Mouse (Mus musculus) kidney, postnatal 0 days (tissue): Measurements from ENCODE around the gene Capn8. TPM values are rescaled to one million over a fixed set of nuclear protein-coding genes. Genes with fewer than 3 reads are reported as not detected.

ENCODE experiments used
- ATAC-seq: fragments of 200-750 bp; cut with Nextera tagmentation; replicated peaks from 2 replicates; pipeline ENCODE4 v1.8.0; 2017; ENCODE audit warnings: low read depth, moderate number of reproducible peaks, moderate TSS enrichment, moderate library complexity; ENCODE audit not compliant: low FRiP score
- DNase-seq: peaks from one replicate; pipeline ENCODE4 v3.0.0-alpha.2; 2016; ENCODE audit warnings: low spot score
- H3K27ac ChIP-seq: fragments of 300-500 bp; sonication (generic); 2 replicates; pipeline ENCODE4 v1.5.1; 2014; ENCODE audit warnings: mild to moderate bottlenecking
- H3K27me3 ChIP-seq: fragments of 300-500 bp; sonication (generic); 2 replicates; pipeline ENCODE4 v1.6.1; 2014; ENCODE audit warnings: low read length, mixed read lengths; ENCODE audit not compliant: insufficient read depth
- H3K36me3 ChIP-seq: fragments of 300-500 bp; sonication (generic); 2 replicates; pipeline ENCODE4 v1.6.1; 2014; ENCODE audit warnings: low read length, mixed read lengths; ENCODE audit not compliant: insufficient read depth
- H3K4me1 ChIP-seq: fragments of 300-500 bp; sonication (generic); replicated peaks from 2 replicates; pipeline ENCODE4 v1.6.1; 2014; ENCODE audit warnings: antibody characterized with exemption, low read length, mixed read lengths; ENCODE audit not compliant: insufficient read depth
- H3K4me2 ChIP-seq: fragments of 300-500 bp; sonication (generic); 2 replicates; pipeline ENCODE4 v1.6.1; 2014; ENCODE audit warnings: mild to moderate bottlenecking, low read length, moderate library complexity, mixed read lengths
- H3K4me3 ChIP-seq: fragments of 300-500 bp; sonication (generic); replicated peaks from 2 replicates; pipeline ENCODE4 v1.5.1; 2014; ENCODE audit warnings: low read depth, low read length
- H3K9ac ChIP-seq: fragments of 300-500 bp; sonication (generic); 2 replicates; pipeline ENCODE4 v1.6.1; 2014; ENCODE audit warnings: low read depth, low read length
- H3K9me3 ChIP-seq: fragments of 300-500 bp; sonication (generic); replicated peaks from 2 replicates; pipeline ENCODE4 v1.6.1; 2016; ENCODE audit warnings: low read length, inconsistent platforms, mixed read lengths
- CTCF ChIP-seq: IDR thresholded peaks from 2 replicates; pipeline ENCODE4 v1.5.1; 2016; ENCODE audit warnings: antibody characterized with exemption, low read depth, mild to moderate bottlenecking, moderate library complexity
- WGBS: fragments of 180-500 bp; shearing (Covaris S2); extraction: QIAGEN DNeasy Blood & Tissue Kit; methylation state at CpG from one replicate; pipeline ENCODE4 v1.1.7; 2014; 5-methylcytosine and 5-hydroxymethylcytosine counted together
- polyA plus RNA-seq: library from polyadenylated mRNA; unstranded; fragments of >200 nt; fragmentation: Nextera tagmentation; extraction: Ambion mirVana; gene quantifications from 2 replicates; pipeline ENCODE4 v1.2.1, GENCODE M21; 2015

Capn8 gene
- polyA plus RNA-seq, 1 experiment from 2014 or later, result 0.11 TPM

GRCm38 (mm10) chr1:182605330-182606150 is 40.7 kb downstream of the Capn8 start:
- H3K4me1 ChIP-seq, result no peaks in the 10 kb centered on the region
- no peaks in the 10 kb centered on the region for H3K27me3 ChIP-seq
- ATAC-seq (no peak), DNase-seq (peak; percentile 11)
- no peaks in the 10 kb centered on the region for H3K36me3 ChIP-seq
- no peak overlapping the region for H3K27ac ChIP-seq
- no peaks in the 10 kb centered on the region for H3K9me3 ChIP-seq
- no peak overlapping the region for H3K4me3 ChIP-seq
- H3K4me2 ChIP-seq, result no peak overlapping the region
- no peak overlapping the region for H3K9ac ChIP-seq
- peak; percentile 41; the same call in 1 of the 2 replicates for TF ChIP-seq CTCF
- 74% methylated on average over 17 of the region's 17 CpGs for WGBS

GRCm38 (mm10) chr1:182609701-182610335 is 45.0 kb downstream of the Capn8 start:
- H3K27me3 ChIP-seq, result no peaks in the 10 kb centered on the region
- no peak for TF ChIP-seq CTCF
- H3K4me3 ChIP-seq, result no peak overlapping the region
- no peaks in the 10 kb centered on the region for H3K9me3 ChIP-seq
- H3K4me1 ChIP-seq, result no peaks in the 10 kb centered on the region
- no peak for ATAC-seq
- DNase-seq, result no peak
- no peak overlapping the region for H3K27ac ChIP-seq
- no peak overlapping the region for H3K4me2 ChIP-seq
- WGBS, result 38% methylated on average over 4 of the region's 4 CpGs
- H3K9ac ChIP-seq, result no peak overlapping the region
- H3K36me3 ChIP-seq, result no peaks in the 10 kb centered on the region

- WGBS, result 65% methylated on average over 1 of the region's 1 CpGs
- no peak overlapping the region for H3K4me2 ChIP-seq
- H3K4me3 ChIP-seq, result no peak overlapping the region
- no peak for DNase-seq
- TF ChIP-seq CTCF, result peak; percentile 40; the same call in 1 of the 2 replicates
- no peaks in the 10 kb centered on the region for H3K36me3 ChIP-seq
- no peaks in the 10 kb centered on the region for H3K9me3 ChIP-seq
- H3K4me1 ChIP-seq, result no peaks in the 10 kb centered on the region
- H3K27me3 ChIP-seq, result no peaks in the 10 kb centered on the region
- no peak overlapping the region for H3K27ac ChIP-seq
- no peak for ATAC-seq
- no peak overlapping the region for H3K9ac ChIP-seq
These were observed 50.7 kb downstream of the Capn8 start for GRCm38 (mm10) chr1:182615465-182615864.

- Histone ChIP-seq H3K36me3 (no peaks in the 10 kb centered on the region), H3K4me3 (no peak overlapping the region), H3K27me3 (no peaks in the 10 kb centered on the region), H3K9ac (no peak overlapping the region), H3K4me1 (no peaks in the 10 kb centered on the region), H3K4me2 (no peak overlapping the region), H3K9me3 (no peaks in the 10 kb centered on the region), H3K27ac (no peak overlapping the region)
- TF ChIP-seq CTCF, result no peak
- 66% methylated on average over 16 of the region's 16 CpGs for WGBS
- ATAC-seq, result peak; percentile 47; the same call in 1 of the 2 replicates
- DNase-seq, result no peak
These were observed 53.6 kb downstream of the Capn8 start for GRCm38 (mm10) chr1:182618200-182618947.

- Histone ChIP-seq H3K27ac (no peak overlapping the region), H3K9me3 (no peaks in the 10 kb centered on the region), H3K4me1 (no peaks in the 10 kb centered on the region), H3K9ac (no peak overlapping the region), H3K4me3 (no peak overlapping the region), H3K4me2 (no peak overlapping the region), H3K36me3 (no peaks in the 10 kb centered on the region), H3K27me3 (no peaks in the 10 kb centered on the region)
- WGBS, result 31% methylated on average over 4 of the region's 4 CpGs
- ATAC-seq, result no peak
- peak; percentile 34 for DNase-seq
- TF ChIP-seq CTCF, result no peak
These were observed 55.7 kb downstream of the Capn8 start for GRCm38 (mm10) chr1:182620470-182620869.

GRCm38 (mm10) chr1:182621256-182621655 is 56.4 kb downstream of the Capn8 start:
- H3K36me3 ChIP-seq, result no peaks in the 10 kb centered on the region
- no peaks in the 10 kb centered on the region for H3K4me1 ChIP-seq
- 64% methylated on average over 8 of the region's 8 CpGs for WGBS
- TF ChIP-seq CTCF, result no peak
- H3K4me3 ChIP-seq, result no peak overlapping the region
- H3K27me3 ChIP-seq, result no peaks in the 10 kb centered on the region
- no peak for ATAC-seq
- H3K27ac ChIP-seq, result no peak overlapping the region
- no peak for DNase-seq
- H3K9me3 ChIP-seq, result no peaks in the 10 kb centered on the region
- no peak overlapping the region for H3K9ac ChIP-seq
- H3K4me2 ChIP-seq, result no peak overlapping the region
